Mouse (Mus musculus) midbrain, embryonic 16.5 days (tissue): ENCODE measurements at regions not wholly inside any gene's neighbourhood (a gene's known extent, or its start where the extent isn't known, plus 50 kb on each side); places are given as distances from the start of the nearest gene placed in this dataset.

Experiments used
- ATAC-seq: fragments of 200-750 bp; cut with Nextera tagmentation; 2 replicates; pipeline ENCODE4 v1.8.0; 2017; ENCODE audit warnings: moderate TSS enrichment
- H3K27ac ChIP-seq: fragments of 300-500 bp; sonication (generic); 2 replicates; pipeline ENCODE4 v1.5.1; 2014; ENCODE audit warnings: mild to moderate bottlenecking, low read length, mixed read lengths
- H3K27me3 ChIP-seq: fragments of 300-500 bp; sonication (generic); 2 replicates; pipeline ENCODE4 v1.6.1; 2014; ENCODE audit warnings: low read depth, low read length, mixed read lengths; ENCODE audit not compliant: control insufficient read depth, insufficient read depth
- H3K36me3 ChIP-seq: fragments of 300-500 bp; sonication (generic); 2 replicates; pipeline ENCODE4 v1.6.1; 2014; ENCODE audit warnings: mild to moderate bottlenecking, low read length, moderate library complexity, mixed read lengths; ENCODE audit not compliant: control insufficient read depth, insufficient read depth
- H3K4me1 ChIP-seq: fragments of 300-500 bp; sonication (generic); 2 replicates; pipeline ENCODE4 v1.6.1; 2014; ENCODE audit warnings: mild to moderate bottlenecking, low read length, mixed read lengths; ENCODE audit not compliant: control insufficient read depth, insufficient read depth
- H3K4me2 ChIP-seq: fragments of 300-500 bp; sonication (generic); 2 replicates; pipeline ENCODE4 v1.6.1; 2014; ENCODE audit warnings: mild to moderate bottlenecking, low read length, mixed read lengths
- H3K4me3 ChIP-seq: fragments of 300-500 bp; sonication (generic); 2 replicates; pipeline ENCODE4 v1.5.1; 2014; ENCODE audit warnings: low read depth, mild to moderate bottlenecking, low read length, moderate library complexity, mixed read lengths
- H3K9ac ChIP-seq: fragments of 300-500 bp; sonication (generic); 2 replicates; pipeline ENCODE4 v1.6.1; 2014; ENCODE audit warnings: low read depth, low read length, mixed read lengths
- H3K9me3 ChIP-seq: fragments of 300-500 bp; sonication (generic); replicated peaks from 2 replicates; pipeline ENCODE4 v1.6.1; 2014; ENCODE audit warnings: mild to moderate bottlenecking, low read length, mixed read lengths; ENCODE audit not compliant: control insufficient read depth, poor library complexity, severe bottlenecking
- WGBS: fragments of 180-500 bp; shearing (Covaris S2); extraction: QIAGEN DNeasy Blood & Tissue Kit; methylation state at CpG from one replicate; pipeline ENCODE4 v1.1.7; 2014; 5-methylcytosine and 5-hydroxymethylcytosine counted together

DNA sequence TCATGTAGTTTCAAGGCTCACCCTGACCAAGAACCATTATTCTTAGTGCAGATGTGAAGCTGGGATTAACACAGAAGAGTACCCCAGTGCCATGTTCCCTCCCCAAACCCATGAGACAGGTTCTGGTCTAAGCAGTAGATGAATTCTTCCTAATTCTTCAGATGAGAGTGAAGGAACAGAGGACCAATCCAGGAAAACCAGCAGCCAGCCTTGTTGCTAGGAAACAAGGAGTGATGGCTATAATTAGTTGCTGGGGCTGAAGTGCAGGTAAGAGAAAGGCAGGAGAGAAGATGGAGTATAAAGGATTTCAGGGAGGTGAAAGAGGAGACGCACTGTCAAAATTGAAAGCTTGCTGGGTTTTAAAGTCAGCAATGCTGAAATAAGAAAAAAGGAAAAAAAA is 128.4 kb upstream of the Map1b start:
- no peaks in the 10 kb centered on the region for H3K36me3 ChIP-seq
- 61% methylated on average over 1 of the region's 1 CpGs for WGBS
- H3K9me3 ChIP-seq, result no peaks in the 10 kb centered on the region
- H3K4me1 ChIP-seq, result peaks cover 27% of the 10 kb centered on the region
- no peak overlapping the region for H3K4me3 ChIP-seq
- peak; percentile 49 for ATAC-seq
- no peak overlapping the region; the same call in 1 of the 2 replicates for H3K4me2 ChIP-seq
- H3K27ac ChIP-seq, result peak overlapping the region; percentile 80
- no peak overlapping the region for H3K9ac ChIP-seq
- no peaks in the 10 kb centered on the region for H3K27me3 ChIP-seq

DNA sequence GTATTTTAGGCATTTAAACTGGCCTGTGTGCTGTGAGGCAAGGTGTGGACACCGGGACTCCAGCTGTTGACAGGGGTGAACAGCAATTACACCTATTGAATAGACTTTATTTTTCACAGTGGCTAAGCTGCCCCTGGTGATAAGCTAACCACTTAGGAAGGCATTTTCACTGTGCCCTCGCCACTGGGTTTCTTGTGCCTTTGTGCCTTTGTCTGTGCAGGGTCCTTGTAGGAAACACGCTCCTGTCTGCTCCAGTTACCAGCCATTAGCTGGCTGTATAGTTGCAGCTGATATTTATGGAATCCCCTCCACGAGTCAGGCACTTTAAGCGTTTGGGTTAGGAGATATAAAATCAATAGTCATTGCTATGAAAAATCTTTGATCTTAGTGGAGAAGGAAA is 126.5 kb upstream of the Map1b start:
- Histone ChIP-seq H3K9me3 (no peaks in the 10 kb centered on the region), H3K27me3 (no peaks in the 10 kb centered on the region), H3K4me1 (peaks cover 27% of the 10 kb centered on the region), H3K4me2 (no peak overlapping the region), H3K27ac (no peak overlapping the region), H3K9ac (no peak overlapping the region), H3K36me3 (no peaks in the 10 kb centered on the region), H3K4me3 (no peak overlapping the region)
- no peak for ATAC-seq
- WGBS, result 24% methylated on average over 5 of the region's 5 CpGs

DNA sequence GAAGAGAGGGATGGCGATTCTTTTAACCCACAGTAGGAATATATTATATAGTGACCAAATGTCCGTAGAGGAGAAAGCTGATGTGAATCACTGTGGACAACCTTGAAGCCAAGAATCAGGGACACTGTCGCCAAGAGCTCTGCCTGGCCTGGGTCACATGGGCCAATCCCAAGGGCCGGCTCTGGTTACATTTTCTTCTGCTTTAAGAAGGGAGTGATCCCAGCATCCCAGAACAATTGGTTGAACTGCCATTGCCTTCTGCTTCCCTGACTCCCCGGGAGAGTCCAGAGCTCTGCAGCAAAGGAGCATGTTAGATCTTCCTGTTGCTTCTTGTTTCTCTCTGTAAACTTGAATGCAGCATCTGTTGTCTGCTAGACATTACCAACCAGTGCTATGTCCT is 126.0 kb upstream of the Map1b start:
- Histone ChIP-seq H3K4me2 (no peak overlapping the region), H3K4me3 (no peak overlapping the region), H3K27ac (no peak overlapping the region), H3K36me3 (no peaks in the 10 kb centered on the region), H3K9ac (no peak overlapping the region), H3K4me1 (peaks cover 27% of the 10 kb centered on the region), H3K9me3 (no peaks in the 10 kb centered on the region), H3K27me3 (no peaks in the 10 kb centered on the region)
- no peak for ATAC-seq
- whole genome bisulfite sequencing, result 35% methylated on average over 5 of the region's 5 CpGs

DNA sequence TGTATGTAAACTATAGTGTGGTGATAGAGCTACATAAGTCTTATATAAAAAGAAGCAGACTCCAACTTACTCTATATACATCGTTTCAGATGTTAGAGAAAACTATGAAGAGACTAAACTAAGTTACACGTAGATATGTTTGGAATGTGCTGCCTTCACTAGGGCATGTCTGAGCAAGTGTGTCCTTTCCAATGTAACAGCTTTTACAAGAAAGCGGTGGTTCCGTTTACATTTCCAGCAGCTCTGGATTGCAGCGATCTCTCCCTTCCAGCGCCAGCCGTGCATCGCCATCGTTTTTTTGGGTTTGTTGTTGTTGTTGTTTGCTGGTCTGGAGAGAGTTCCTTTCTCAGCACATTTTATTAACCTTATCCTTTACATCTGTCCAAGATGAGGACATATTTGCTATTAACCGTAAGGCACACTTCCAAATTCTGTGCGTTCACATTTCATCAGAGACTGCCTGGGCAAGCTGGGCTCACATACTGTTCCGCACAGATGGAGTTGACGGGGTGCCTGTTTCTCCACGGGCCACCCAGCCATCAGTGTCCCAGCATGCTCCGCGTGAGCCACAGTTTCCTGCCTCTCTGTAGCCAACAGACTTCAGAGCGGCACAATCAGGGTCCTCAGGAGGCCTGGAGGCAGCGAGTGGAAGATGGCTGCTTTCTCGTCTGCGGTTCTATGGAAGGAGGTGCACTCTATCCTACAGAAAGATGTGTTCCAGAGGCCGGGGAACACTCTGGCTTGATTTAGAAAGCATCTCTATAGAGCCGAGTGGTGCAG is 125.2 kb upstream of the Map1b start:
- H3K4me3 ChIP-seq, result no peak overlapping the region
- no peaks in the 10 kb centered on the region for H3K9me3 ChIP-seq
- peaks cover 27% of the 10 kb centered on the region for H3K4me1 ChIP-seq
- no peak for ATAC-seq
- no peaks in the 10 kb centered on the region for H3K27me3 ChIP-seq
- H3K4me2 ChIP-seq, result no peak overlapping the region
- no peak overlapping the region for H3K9ac ChIP-seq
- H3K27ac ChIP-seq, result no peak overlapping the region
- 74% methylated on average over 22 of the region's 22 CpGs for WGBS
- H3K36me3 ChIP-seq, result no peaks in the 10 kb centered on the region

DNA sequence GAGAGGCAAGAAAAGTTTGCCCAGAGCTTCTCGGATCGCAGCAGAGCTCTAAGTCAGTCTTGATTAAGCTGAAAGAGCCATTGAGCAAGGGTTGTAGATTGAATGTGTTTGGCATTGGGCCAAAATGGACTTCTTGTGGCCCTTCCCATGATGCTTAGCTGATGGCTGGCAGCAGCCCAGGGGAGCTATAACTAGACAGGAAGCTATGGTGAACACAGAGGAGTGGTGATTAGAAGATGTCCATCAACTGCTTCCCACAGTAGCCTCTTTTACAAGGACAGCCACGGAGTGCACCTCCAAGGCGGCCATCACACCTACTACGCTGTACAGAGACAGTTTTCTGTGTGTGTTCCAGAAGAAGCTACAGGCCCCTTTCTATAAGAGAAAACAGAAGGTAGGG is 116.4 kb upstream of the Map1b start:
- Histone ChIP-seq H3K27me3 (no peaks in the 10 kb centered on the region), H3K4me1 (no peaks in the 10 kb centered on the region), H3K9ac (no peak overlapping the region), H3K27ac (no peak overlapping the region), H3K4me3 (no peak overlapping the region), H3K36me3 (no peaks in the 10 kb centered on the region), H3K9me3 (no peaks in the 10 kb centered on the region), H3K4me2 (no peak overlapping the region)
- ATAC-seq, result no peak
- WGBS, result 84% methylated on average over 5 of the region's 5 CpGs

DNA sequence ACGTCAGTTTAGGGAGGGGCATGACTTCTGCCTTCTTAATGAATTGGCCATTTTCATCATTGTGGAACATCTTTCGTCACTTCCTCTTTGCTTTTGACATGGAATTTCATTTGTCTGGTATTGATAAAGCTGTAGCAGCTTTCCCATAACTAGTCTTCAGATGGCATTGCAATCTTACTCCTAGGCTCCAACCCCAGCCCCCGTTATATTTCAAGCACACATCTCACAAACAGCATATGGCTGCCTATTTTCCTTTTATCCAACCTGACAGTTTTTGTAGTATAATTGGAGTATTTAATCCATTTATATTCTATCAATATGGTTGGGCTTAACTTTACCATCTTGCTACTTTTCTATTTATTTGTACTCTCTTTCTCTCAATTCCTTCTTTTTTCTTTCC is 114.5 kb upstream of the Map1b start:
- 94% methylated on average over 3 of the region's 3 CpGs for WGBS
- Histone ChIP-seq H3K9ac (no peak overlapping the region), H3K4me1 (no peaks in the 10 kb centered on the region), H3K27ac (no peak overlapping the region), H3K4me2 (no peak overlapping the region), H3K27me3 (no peaks in the 10 kb centered on the region), H3K4me3 (no peak overlapping the region), H3K9me3 (no peaks in the 10 kb centered on the region), H3K36me3 (no peaks in the 10 kb centered on the region)
- ATAC-seq, result no peak

DNA sequence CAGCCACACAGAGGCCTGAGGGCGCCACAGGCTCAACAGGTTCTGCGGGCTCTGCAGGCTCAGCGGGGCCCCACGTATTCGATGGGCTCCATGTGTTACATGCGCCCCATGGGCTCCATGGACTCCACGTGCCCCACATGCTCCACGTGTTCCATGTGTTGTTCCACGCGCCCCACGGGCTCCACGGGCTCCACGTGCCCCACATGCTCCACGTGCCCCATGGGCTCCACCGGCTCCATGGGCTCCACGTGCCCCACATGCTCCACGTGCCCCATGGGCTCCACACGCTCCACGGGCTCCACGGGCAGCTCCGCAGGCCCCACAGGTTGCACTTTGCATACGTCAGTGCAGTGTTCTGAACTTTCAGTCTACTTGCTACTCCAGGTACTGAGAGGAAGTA is 114.0 kb upstream of the Map1b start:
- H3K9me3 ChIP-seq, result no peaks in the 10 kb centered on the region
- H3K4me2 ChIP-seq, result no peak overlapping the region
- ATAC-seq, result no peak
- H3K36me3 ChIP-seq, result no peaks in the 10 kb centered on the region
- H3K4me3 ChIP-seq, result no peak overlapping the region
- H3K4me1 ChIP-seq, result no peaks in the 10 kb centered on the region
- H3K27me3 ChIP-seq, result no peaks in the 10 kb centered on the region
- H3K27ac ChIP-seq, result no peak overlapping the region
- 96% methylated on average over 22 of the region's 22 CpGs for WGBS
- H3K9ac ChIP-seq, result no peak overlapping the region

DNA sequence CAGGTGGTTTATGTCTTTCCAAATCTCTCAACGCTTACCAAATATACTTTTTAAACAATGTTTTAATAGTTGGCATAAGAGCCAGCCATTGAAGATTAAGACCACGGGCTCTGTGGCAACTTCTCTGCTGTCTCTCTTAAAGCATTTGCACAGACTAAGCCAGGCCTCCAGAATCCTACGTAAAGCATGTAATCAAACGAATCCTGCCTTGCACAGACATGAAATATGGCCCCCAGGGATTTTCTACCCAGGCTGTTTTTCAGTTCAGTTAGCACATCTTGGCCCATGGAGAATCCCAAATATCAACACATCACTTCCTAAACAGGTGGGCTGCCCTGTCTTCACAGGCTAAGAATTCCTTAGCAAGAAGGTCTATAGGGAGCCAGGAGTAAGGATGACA is 108.9 kb upstream of the Map1b start:
- H3K27ac ChIP-seq, result no peak overlapping the region
- no peak overlapping the region for H3K4me2 ChIP-seq
- no peak overlapping the region for H3K4me3 ChIP-seq
- no peak overlapping the region for H3K9ac ChIP-seq
- H3K36me3 ChIP-seq, result no peaks in the 10 kb centered on the region
- 82% methylated on average over 4 of the region's 4 CpGs for WGBS
- H3K27me3 ChIP-seq, result no peaks in the 10 kb centered on the region
- no peaks in the 10 kb centered on the region for H3K4me1 ChIP-seq
- ATAC-seq, result no peak
- H3K9me3 ChIP-seq, result no peaks in the 10 kb centered on the region

DNA sequence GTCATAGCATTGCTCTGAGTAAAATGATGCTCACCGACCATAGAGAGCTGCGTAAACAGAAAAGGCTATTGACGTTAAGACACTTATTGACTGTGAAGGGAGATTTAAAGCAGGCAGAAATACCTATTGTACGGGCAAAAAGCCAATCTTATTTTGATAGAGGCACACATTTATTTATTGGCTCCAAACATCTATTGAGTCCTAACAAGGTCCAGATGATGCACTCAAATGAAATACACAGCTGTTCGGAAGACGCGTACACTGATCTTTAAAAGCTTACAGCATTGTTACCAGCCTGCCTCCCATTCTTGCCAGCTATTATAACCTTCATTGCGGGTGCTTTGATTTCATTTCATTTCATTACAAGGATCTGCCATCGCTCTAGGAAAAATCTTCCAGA is 102.0 kb upstream of the Map1b start:
- WGBS, result 83% methylated on average over 9 of the region's 9 CpGs
- ATAC-seq, result no peak
- Histone ChIP-seq H3K36me3 (no peaks in the 10 kb centered on the region), H3K4me2 (no peak overlapping the region), H3K27me3 (no peaks in the 10 kb centered on the region), H3K4me3 (no peak overlapping the region), H3K9ac (no peak overlapping the region), H3K9me3 (no peaks in the 10 kb centered on the region), H3K4me1 (no peaks in the 10 kb centered on the region), H3K27ac (no peak overlapping the region)
